Mouse (Mus musculus) neural tube, embryonic 15.5 days (tissue): ENCODE results near the gene Cbfb. TPM values are rescaled to one million over a fixed set of nuclear protein-coding genes. Genes with fewer than 3 reads are reported as not detected.
A peak's percentile ranks its signal among the peaks of the same experiment; 100 is the strongest.
"Not testable (repeated sequence)": the region's sequence is repeated elsewhere in the genome, so short reads cannot be mapped to it uniquely, and the experiment has no call there.

ENCODE experiments used
- ATAC-seq: fragments of 200-750 bp; cut with Nextera tagmentation; 2 replicates; pipeline ENCODE4 v1.8.0; 2017; ENCODE audit warnings: mild to moderate bottlenecking, moderate TSS enrichment, moderate library complexity; ENCODE audit not compliant: low FRiP score
- H3K27ac ChIP-seq: fragments of 300-500 bp; sonication (generic); replicated peaks from 2 replicates; pipeline ENCODE4 v1.5.1; 2015; ENCODE audit warnings: mild to moderate bottlenecking, inconsistent platforms
- H3K27me3 ChIP-seq: fragments of 300-500 bp; sonication (generic); replicated peaks from 2 replicates; pipeline ENCODE4 v1.6.1; 2015; ENCODE audit warnings: inconsistent platforms
- H3K36me3 ChIP-seq: fragments of 300-500 bp; sonication (generic); 2 replicates; pipeline ENCODE4 v1.6.1; 2015; ENCODE audit warnings: inconsistent platforms
- H3K4me1 ChIP-seq: fragments of 300-500 bp; sonication (generic); 2 replicates; pipeline ENCODE4 v1.6.1; 2015; ENCODE audit warnings: inconsistent platforms
- H3K4me2 ChIP-seq: fragments of 300-500 bp; sonication (generic); 2 replicates; pipeline ENCODE4 v1.6.1; 2015; ENCODE audit warnings: inconsistent platforms, mild to moderate bottlenecking, moderate library complexity
- H3K4me3 ChIP-seq: fragments of 300-500 bp; sonication (generic); replicated peaks from 2 replicates; pipeline ENCODE4 v1.5.1; 2015; ENCODE audit warnings: mild to moderate bottlenecking, inconsistent platforms
- H3K9ac ChIP-seq: fragments of 300-500 bp; sonication (generic); replicated peaks from 2 replicates; pipeline ENCODE4 v1.6.1; 2015; ENCODE audit warnings: mild to moderate bottlenecking, inconsistent platforms
- H3K9me3 ChIP-seq: fragments of 300-500 bp; sonication (generic); replicated peaks from 2 replicates; pipeline ENCODE4 v1.6.1; 2016; ENCODE audit warnings: inconsistent platforms
- WGBS: fragments of 180-500 bp; shearing (Covaris S2); methylation state at CpG from one replicate; pipeline ENCODE4 v1.1.7; 2015; ENCODE audit warnings: mixed read lengths; 5-methylcytosine and 5-hydroxymethylcytosine counted together
- polyA plus RNA-seq: library from polyadenylated mRNA; unstranded; fragments of >200 nt; fragmentation: Nextera tagmentation; extraction: Ambion mirVana; gene quantifications from 2 replicates; pipeline ENCODE4 v1.2.1, GENCODE M21; 2015

The Cbfb gene
- polyA plus RNA-seq, 1 experiment from 2014 or later: 34.0 TPM

DNA sequence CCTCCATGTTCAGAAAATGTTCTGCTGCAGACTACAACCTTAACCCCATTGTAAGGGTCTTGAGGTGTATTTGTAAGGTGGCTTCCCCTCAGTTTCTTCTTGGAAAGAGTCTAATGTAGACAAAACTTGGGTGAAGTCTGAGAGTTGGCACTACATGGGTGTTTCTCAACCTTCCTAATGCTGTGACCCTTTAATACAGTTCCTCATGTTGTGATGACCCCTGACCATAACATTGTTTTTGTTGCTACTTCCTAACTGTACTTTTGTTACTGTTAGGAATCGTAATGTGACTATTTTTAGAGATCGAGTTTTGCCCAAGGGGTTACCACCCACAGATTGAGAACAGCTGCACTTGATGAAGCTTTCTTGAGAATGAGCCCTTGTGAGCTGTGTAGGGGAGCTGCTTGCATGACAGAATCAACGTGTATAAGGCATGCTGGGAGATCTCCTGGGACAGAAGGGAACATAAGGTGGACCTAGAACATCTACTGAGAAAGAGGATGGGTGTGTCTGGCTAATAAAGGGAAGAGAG, 9.3 kb upstream of the Cbfb start:
- WGBS: 61% methylated on average over 3 of the region's 3 CpGs
- Histone ChIP-seq H3K4me2 (no peak overlapping the region), H3K9ac (no peak overlapping the region), H3K4me1 (no peaks in the 10 kb centered on the region), H3K4me3 (no peak overlapping the region), H3K36me3 (no peaks in the 10 kb centered on the region), H3K9me3 (no peaks in the 10 kb centered on the region), H3K27ac (no peak overlapping the region), H3K27me3 (no peaks in the 10 kb centered on the region; the same call in 1 of the 2 replicates)
- no peak for ATAC-seq

GRCm38 (mm10) chr8:105164272-105164902, 6.1 kb upstream of the Cbfb start:
- Histone ChIP-seq H3K36me3 (no peaks in the 10 kb centered on the region), H3K27me3 (no peaks in the 10 kb centered on the region), H3K9ac (no peak overlapping the region), H3K4me2 (no peak overlapping the region), H3K4me3 (no peak overlapping the region), H3K27ac (no peak overlapping the region), H3K9me3 (no peaks in the 10 kb centered on the region), H3K4me1 (no peaks in the 10 kb centered on the region)
- no peak for ATAC-seq
- 38% methylated on average over 6 of the region's 6 CpGs for WGBS

GRCm38 (mm10) chr8:105165191-105165590, 5.3 kb upstream of the Cbfb start:
- Histone ChIP-seq H3K4me3 (no peak overlapping the region), H3K4me2 (no peak overlapping the region), H3K9me3 (no peaks in the 10 kb centered on the region), H3K4me1 (peaks cover 3% of the 10 kb centered on the region; the same call in 1 of the 2 replicates), H3K27ac (no peak overlapping the region), H3K27me3 (no peaks in the 10 kb centered on the region), H3K9ac (no peak overlapping the region), H3K36me3 (no peaks in the 10 kb centered on the region)
- 83% methylated on average over 2 of the region's 2 CpGs for WGBS
- ATAC-seq: no peak

DNA sequence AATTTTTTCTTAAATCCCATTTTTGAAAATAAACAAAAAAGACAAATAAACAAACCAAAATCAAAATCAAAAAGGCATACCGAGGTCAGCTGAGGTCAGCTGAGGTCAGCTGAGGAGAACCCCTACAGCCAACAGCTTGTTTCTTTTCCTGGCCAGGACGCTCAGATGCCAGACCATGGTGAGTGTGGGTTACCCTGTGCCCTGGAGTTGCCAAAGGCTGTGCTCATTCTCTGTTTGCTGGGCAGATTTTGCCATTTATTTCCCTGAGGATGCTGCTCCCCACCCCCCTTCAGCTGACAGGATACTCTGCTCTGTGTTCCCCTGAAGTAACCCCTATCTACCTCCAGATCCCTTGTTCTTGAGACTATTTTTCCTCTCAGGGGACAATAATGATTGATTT, 3.4 kb upstream of the Cbfb start:
- 88% methylated on average over 2 of the region's 2 CpGs for WGBS
- no peak overlapping the region for H3K4me2 ChIP-seq
- peaks cover 7% of the 10 kb centered on the region for H3K4me1 ChIP-seq
- H3K9me3 ChIP-seq: no peaks in the 10 kb centered on the region
- H3K36me3 ChIP-seq: no peaks in the 10 kb centered on the region
- no peak overlapping the region for H3K4me3 ChIP-seq
- no peak overlapping the region for H3K9ac ChIP-seq
- no peak for ATAC-seq
- H3K27ac ChIP-seq: no peak overlapping the region
- no peaks in the 10 kb centered on the region for H3K27me3 ChIP-seq

DNA sequence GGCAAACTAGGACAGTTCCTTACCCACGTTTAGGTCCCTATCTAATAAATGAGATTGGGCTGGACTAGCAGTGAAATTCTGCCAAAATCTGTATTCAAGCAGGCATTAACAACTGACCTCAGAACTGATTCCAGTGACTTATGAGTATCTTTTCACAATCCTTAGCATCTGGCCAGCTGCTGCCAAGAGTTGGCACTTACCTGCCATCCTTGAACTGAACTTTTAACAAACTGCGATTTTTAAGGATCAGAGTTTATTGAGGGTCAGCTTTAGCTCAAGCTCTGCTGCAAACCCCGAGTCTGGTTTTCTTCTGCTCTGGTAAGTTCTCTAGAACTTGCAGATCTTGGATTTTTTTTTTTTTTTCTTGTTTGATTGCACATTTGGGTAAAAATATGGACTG, 892 bp upstream of the Cbfb start:
- H3K36me3 ChIP-seq: no peaks in the 10 kb centered on the region
- H3K4me2 ChIP-seq: peak overlapping the region; percentile 76; the same call in 1 of the 2 replicates
- no peak overlapping the region; the same call in 1 of the 2 replicates for H3K4me3 ChIP-seq
- no peak overlapping the region for H3K27ac ChIP-seq
- no peak overlapping the region for H3K9ac ChIP-seq
- peaks cover 18% of the 10 kb centered on the region for H3K4me1 ChIP-seq
- 52% methylated on average over 3 of the region's 3 CpGs for WGBS
- H3K27me3 ChIP-seq: no peaks in the 10 kb centered on the region
- no peaks in the 10 kb centered on the region for H3K9me3 ChIP-seq
- ATAC-seq: no peak

DNA sequence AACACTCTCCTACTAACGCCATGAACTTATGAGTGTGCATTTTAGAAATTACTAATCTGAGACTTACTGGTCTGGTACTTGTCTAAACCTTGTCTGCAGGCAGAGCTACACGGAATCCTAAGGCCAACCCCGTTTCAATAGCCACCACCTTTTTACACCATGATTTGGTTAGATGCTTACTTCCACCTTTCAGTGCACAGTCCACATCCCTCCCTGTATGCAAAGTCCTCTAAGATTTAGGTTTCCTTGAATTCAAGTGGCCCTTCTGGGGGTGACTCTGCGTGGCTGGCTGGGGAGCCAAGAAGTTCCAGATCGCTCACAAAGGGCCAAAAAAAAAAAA, 463 bp upstream of the Cbfb start:
- Histone ChIP-seq H3K4me3 (peak overlapping the region; percentile 93), H3K4me2 (peak overlapping the region; percentile 76), H3K9ac (peak overlapping the region; percentile 53), H3K36me3 (no peaks in the 10 kb centered on the region), H3K27ac (peak overlapping the region; percentile 93), H3K4me1 (peaks cover 18% of the 10 kb centered on the region), H3K9me3 (no peaks in the 10 kb centered on the region), H3K27me3 (no peaks in the 10 kb centered on the region)
- WGBS: 3% methylated on average over 5 of the region's 5 CpGs
- ATAC-seq: peak; percentile 23; the same call in 1 of the 2 replicates

- H3K27me3 ChIP-seq: no peaks in the 10 kb centered on the region
- H3K36me3 ChIP-seq: no peaks in the 10 kb centered on the region
- peak overlapping the region; percentile 93 for H3K4me3 ChIP-seq
- peaks cover 18% of the 10 kb centered on the region for H3K4me1 ChIP-seq
- ATAC-seq: peak; percentile 54
- under 1% methylated on average over 85 of the region's 92 CpGs for WGBS
- no peaks in the 10 kb centered on the region for H3K9me3 ChIP-seq
- peak overlapping the region; percentile 73 for H3K9ac ChIP-seq
- H3K4me2 ChIP-seq: peak overlapping the region; percentile 76
- peak overlapping the region; percentile 93 for H3K27ac ChIP-seq
These were observed 885 bp downstream of the Cbfb start for GRCm38 (mm10) chr8:105171116-105172002.

DNA sequence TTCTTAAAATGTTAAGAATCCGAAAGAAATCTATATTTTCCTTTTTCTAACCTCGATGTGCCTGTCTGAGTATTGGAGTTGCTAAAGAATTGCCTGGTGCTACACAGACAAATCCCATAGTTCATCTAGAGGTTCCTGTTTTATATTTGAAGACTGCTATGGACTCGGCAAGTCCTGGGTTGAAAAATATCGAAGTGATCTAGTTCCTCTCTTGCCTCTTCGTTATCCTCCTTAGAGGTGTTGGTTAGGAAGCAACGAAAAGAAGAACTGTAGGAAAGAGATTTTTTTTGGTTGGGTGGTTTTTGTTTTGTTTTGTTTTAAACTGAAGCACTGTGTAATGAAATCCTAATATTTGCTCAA, 1.5 kb downstream of the Cbfb start:
- ATAC-seq: no peak
- 32% methylated on average over 6 of the region's 6 CpGs for WGBS
- Histone ChIP-seq H3K9me3 (no peaks in the 10 kb centered on the region), H3K4me3 (peak overlapping the region; percentile 93), H3K9ac (peak overlapping the region; percentile 73), H3K4me2 (peak overlapping the region; percentile 76), H3K4me1 (peaks cover 18% of the 10 kb centered on the region), H3K36me3 (no peaks in the 10 kb centered on the region), H3K27me3 (no peaks in the 10 kb centered on the region), H3K27ac (peak overlapping the region; percentile 93; the same call in 1 of the 2 replicates)

DNA sequence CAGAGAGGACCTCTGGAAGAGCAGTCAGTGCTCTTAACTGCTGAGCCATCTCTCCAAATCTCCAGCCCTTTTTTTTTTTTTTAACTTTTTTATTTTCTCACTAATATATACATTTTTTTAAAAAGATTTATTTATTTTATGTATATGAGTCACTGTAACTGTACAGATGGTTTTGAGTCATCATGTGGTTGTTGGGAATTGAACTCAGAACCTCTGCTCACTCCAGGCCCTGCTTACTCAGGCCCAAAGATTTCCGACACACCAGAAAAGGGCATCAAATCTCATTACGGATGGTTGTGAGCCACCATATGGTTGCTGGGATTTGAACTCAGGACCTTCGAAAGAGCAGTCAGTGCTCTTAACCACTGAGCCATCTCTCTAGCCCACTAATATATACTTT, 4.8 kb downstream of the Cbfb start:
- not testable (repeated sequence) for H3K27me3 ChIP-seq, H3K9me3 ChIP-seq, H3K27ac ChIP-seq, H3K4me2 ChIP-seq, H3K9ac ChIP-seq, H3K36me3 ChIP-seq, ATAC-seq, H3K4me3 ChIP-seq
- 92% methylated on average over 3 of the region's 3 CpGs for WGBS
- H3K4me1 ChIP-seq: peaks cover 15% of the 10 kb centered on the region

DNA sequence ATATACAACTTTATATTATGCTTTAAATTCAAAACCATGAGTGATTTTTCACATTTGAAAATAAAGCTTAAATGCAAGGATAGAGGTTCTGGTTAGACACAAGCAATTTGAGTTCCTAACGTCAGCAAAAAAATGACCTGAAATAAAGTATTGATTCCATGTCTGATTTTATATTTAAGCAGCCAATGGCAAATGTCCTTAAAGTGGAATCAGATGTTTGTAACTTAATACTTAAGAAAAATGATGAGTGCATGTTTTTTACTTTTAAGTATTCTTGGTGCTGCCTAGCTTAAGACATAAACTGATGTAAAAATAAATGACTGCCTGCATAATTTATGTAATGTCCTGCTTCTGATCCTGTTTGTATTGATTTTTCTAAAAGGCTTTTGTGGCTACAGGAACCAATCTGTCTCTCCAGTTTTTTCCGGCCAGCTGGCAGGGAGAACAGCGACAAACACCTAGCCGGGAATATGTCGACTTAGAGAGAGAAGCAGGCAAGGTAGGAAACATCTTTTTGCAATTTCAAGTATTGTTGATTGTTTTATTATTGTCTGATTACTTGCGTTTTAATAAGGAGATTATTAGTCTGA, 7.8 kb downstream of the Cbfb start:
- 89% methylated on average over 6 of the region's 6 CpGs for WGBS
- no peak overlapping the region for H3K9ac ChIP-seq
- no peaks in the 10 kb centered on the region for H3K9me3 ChIP-seq

DNA sequence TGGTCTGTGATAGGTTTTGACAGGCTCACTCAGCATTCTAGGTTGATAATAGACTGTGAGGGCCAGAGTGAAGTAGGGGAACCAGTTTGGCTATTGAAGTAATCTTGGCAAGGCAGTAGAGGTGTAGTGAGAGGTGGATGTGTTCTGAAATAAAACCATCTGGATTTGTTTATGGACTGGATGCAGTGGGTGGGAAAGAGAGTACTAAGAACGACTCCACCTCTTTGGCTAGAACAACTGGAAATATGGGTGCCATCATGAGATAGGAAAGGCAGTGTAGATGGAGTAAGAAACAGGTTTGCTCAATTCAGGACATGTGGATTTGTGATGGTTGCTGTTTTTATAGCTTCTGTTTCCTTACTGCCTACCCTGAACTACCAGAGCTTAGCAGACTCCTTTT, 11.7 kb downstream of the Cbfb start:
- Histone ChIP-seq H3K9ac (no peak overlapping the region), H3K9me3 (no peaks in the 10 kb centered on the region), H3K4me3 (no peak overlapping the region), H3K4me1 (no peaks in the 10 kb centered on the region), H3K27ac (no peak overlapping the region), H3K4me2 (no peak overlapping the region), H3K27me3 (no peaks in the 10 kb centered on the region), H3K36me3 (no peaks in the 10 kb centered on the region)
- 69% methylated on average over 1 of the region's 1 CpGs for WGBS
- ATAC-seq: no peak

More for the DNA sequence above, 7.8 kb downstream of the Cbfb start:
- no peak overlapping the region for H3K4me2 ChIP-seq
- no peak overlapping the region for H3K4me3 ChIP-seq
- no peaks in the 10 kb centered on the region for H3K27me3 ChIP-seq
- ATAC-seq: no peak
- no peaks in the 10 kb centered on the region for H3K36me3 ChIP-seq
- H3K4me1 ChIP-seq: peaks cover 3% of the 10 kb centered on the region; the same call in 1 of the 2 replicates
- H3K27ac ChIP-seq: no peak overlapping the region
